Mouse (Mus musculus): ENCODE measurements around the gene Aldob.

DNA sequence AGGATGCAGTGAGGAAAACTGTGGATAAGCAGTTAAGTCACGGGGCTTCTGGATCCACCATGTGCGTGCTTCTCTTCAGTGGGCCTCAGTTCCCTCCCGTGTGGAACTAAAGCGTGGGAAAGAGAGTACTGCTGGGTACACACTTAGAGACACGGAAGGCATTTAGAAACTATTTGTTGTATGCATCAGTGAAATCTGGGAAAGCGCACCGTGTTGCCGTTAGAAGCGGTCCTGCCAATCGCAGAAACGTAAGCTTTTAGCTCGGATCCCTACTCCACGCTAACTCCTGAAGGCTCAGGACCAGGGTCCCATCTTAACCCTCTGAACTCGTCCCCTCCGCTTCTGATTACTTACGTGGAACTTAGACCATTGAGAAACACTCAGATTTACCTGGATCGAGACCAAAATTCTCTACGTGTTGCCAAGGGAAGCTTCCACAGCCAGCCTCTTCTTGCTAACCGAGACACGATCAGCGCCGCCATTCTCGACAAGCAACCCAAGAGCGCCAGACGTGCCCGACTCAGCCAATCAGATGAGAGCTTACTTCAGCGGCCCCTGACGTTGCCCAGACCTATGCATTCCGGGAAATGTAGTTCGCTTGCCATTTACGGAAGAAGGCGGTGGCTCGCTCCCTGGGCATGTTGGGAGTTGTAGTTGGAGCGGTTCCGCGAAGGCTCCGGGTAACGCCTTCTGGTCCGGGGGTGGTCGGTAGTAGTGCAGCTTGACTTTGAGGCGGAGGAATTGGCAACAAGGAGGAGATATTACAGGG, 28.6 kb downstream of the Aldob start, which contains the start of the genes Mrpl50 and Zfp189:
- TF ChIP-seq EP300 (IDR thresholded peaks at IDR 0.05; ENCODE audit: insufficient read depth, low read depth, low read length) (no peak), POLR2A (IDR thresholded peaks at IDR 0.05; ENCODE audit: insufficient read depth, low read length) (no peak), CTCF (IDR thresholded peaks at IDR 0.05; ENCODE audit: low read depth, low read length) (no peak)
